Mouse (Mus musculus): ENCODE measurements around the gene Emc6. TPM values are rescaled to one million over a fixed set of nuclear protein-coding genes. Genes with fewer than 3 reads are reported as not detected.

Gene Emc6
- 10 to 100 TPM; 80.5 to 98.5 TPM for total RNA-seq (2021)
- polyA plus RNA-seq (2012; rRNA removed): 50.5 and 54.3 TPM in 2 replicates
- long read RNA-seq, transcript Emc6-201 (2 exons, 1,332 nt): major isoform, 103 of 108 reads
- long read RNA-seq, partial matches to known transcripts: 0 of 108 reads
- long read RNA-seq, other reads (novel, unspliced or antisense): 4 of 108 reads

DNA sequence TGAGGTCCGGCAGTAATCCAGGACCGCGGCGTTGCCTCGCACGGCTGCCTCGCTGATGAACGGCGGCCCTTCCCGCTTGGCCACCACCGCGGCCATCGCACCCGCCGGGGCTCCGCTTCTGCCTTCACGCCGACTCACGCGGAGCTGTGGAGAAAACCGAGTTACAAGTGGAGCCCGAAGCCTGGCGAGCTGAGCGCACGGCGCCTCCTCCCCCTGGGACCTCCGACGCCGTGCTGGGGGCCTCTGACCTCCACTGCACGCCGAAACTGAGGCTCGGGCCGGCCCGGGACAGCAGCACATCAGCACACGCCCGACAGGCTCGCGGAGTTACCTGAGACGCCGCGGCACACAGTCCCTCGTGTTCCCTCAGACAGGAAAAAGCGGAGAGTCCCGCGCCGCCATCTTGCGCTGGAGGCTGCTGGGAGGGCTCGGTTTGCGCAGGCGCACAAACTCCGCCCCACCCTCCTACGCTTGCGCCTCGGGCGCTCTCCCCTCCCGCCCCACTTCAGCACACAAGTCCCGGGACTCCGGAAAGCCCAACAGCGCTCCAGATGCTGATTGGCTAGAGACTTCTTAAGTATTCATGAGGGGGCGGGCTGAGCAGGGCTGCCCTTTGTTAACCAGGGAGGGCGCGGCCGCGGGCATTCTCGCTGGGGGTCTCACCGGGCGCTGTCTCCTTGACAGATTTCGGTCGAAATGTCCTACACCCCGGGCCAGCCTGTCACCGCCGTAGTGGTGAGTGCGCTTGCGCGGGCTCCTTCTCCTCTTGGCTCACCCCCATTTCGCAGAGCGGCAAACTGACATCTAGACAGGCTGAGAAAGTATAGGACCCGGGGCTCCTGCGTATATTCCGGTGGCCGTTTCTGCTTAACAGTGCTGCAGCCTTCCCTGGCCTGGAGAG lies at the start of gene Emc6, which contains the start of gene Tax1bp3:
TSS of gene Emc6 (minus strand) at position 430 of the 901 bp plus-strand sequence.
TSS of gene Tax1bp3 (plus strand) at position 476 of the 901 bp plus-strand sequence.
- DNase-seq: peak; percentile 97 to 98
- intact Hi-C loops (cut with DNase I): loop anchor here (1.0 kb wide), 1 partner anchor 39 kb away; the partner anchor contains the start of gene Haspin
- Histone ChIP-seq H3K4me1 (ENCODE audit: control insufficient read depth, insufficient read depth, low read length) (peaks cover 15% of the 10 kb centered on the region), H3K27me3 (ENCODE audit: control insufficient read depth, insufficient read depth, low read length) (no peaks in the 10 kb centered on the region), H3K9ac (ENCODE audit: low read depth, low read length) (peak within 1 kb of the TSS; percentile 91), H3K4me3 (peak within 1 kb of the TSS; percentile 94), H3K79me2 (replicated peaks; ENCODE audit: control insufficient read depth, insufficient read depth, low read length) (peaks cover 2% of the 10 kb centered on the region), H3K27ac (peak within 1 kb of the TSS; percentile 99), H3K36me3 (ENCODE audit: control insufficient read depth, insufficient read depth, low read length) (peaks cover 9% of the 10 kb centered on the region)
- WGBS: under 1% methylated on average over 81 of the region's 81 CpGs
- TF ChIP-seq POLR2A (IDR thresholded peaks at IDR 0.05; ENCODE audit: insufficient read depth, low read depth, low read length): peak; percentile 74
- no peak for TF ChIP-seq EP300 (IDR thresholded peaks at IDR 0.05; ENCODE audit: insufficient read depth, low read depth, low read length)

DNA sequence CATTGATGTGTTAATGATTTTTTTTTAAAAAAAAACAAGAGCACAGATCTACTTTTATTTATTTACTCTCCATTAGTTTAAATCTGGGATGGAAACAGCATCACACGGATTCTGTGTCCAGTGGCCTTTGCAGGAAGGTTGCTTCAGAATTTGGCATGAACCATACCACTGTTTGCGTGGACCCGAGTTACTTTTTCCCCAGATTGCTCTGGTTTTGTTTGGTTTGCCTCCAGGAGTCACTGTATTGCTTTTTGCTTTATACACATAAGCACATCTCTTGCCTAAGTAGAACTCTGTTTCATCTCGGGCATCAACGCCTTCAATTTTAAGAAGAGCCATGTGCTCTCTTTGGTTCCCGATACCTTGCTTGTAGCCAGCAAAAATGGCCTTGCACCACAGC lies 49.0 kb upstream of the Emc6 start:
- no peaks in the 10 kb centered on the region for H3K36me3 ChIP-seq (ENCODE audit: control insufficient read depth, insufficient read depth, low read length)
- WGBS: 80% methylated on average over 6 of the region's 6 CpGs
- TF ChIP-seq POLR2A (IDR thresholded peaks at IDR 0.05; ENCODE audit: insufficient read depth, low read depth, low read length) (no peak), CTCF (IDR thresholded peaks at IDR 0.05) (no peak), EP300 (IDR thresholded peaks at IDR 0.05; ENCODE audit: insufficient read depth, low read depth, low read length) (no peak)

DNA sequence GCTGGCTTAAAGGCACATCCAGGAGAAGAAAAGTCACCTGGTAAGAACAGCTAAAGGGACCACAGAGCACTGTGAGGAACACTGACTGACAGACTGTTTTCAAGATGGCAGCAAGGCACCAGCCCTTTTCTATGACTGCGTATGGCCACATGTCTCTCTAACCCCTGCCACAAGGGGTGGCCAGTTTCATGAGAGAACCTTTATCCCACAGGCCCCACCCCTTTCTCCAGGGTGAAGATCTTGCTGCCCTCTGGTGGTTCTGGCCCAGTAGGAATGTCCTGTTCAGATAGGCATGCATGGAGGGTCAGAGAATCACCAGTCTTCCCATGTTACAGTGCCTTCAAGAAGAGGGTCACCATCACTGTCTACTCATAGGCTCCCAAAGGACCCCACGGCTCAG lies 47.1 kb upstream of the Emc6 start:
- no peak overlapping the region for H3K4me3 ChIP-seq
- no peak overlapping the region for H3K27ac ChIP-seq
- H3K9ac ChIP-seq (ENCODE audit: low read depth, low read length): no peak overlapping the region
- H3K4me1 ChIP-seq (ENCODE audit: control insufficient read depth, insufficient read depth, low read length): no peaks in the 10 kb centered on the region
- no peaks in the 10 kb centered on the region for H3K36me3 ChIP-seq (ENCODE audit: control insufficient read depth, insufficient read depth, low read length)
- intact Hi-C loops (cut with DNase I): loop anchor here (5.0 kb wide), 1 partner anchor 58 kb away; no protein-coding TSS in a partner anchor
- H3K27me3 ChIP-seq (ENCODE audit: control insufficient read depth, insufficient read depth, low read length): no peaks in the 10 kb centered on the region
- no peaks in the 10 kb centered on the region for H3K79me2 ChIP-seq (replicated peaks; ENCODE audit: control insufficient read depth, insufficient read depth, low read length)
- TF ChIP-seq POLR2A (IDR thresholded peaks at IDR 0.05; ENCODE audit: insufficient read depth, low read depth, low read length) (no peak), EP300 (IDR thresholded peaks at IDR 0.05; ENCODE audit: insufficient read depth, low read depth, low read length) (no peak), CTCF (IDR thresholded peaks at IDR 0.05) (peak; percentile 71)
- DNase-seq: peak in 1 of 2 experiments; percentile 24
- 63% methylated on average over 2 of the region's 2 CpGs for WGBS

More for the DNA sequence above, 49.0 kb upstream of the Emc6 start:
- no peak for DNase-seq
- intact Hi-C loops (cut with DNase I): no loop called here
- Histone ChIP-seq H3K4me3 (no peak overlapping the region), H3K9ac (ENCODE audit: low read depth, low read length) (no peak overlapping the region), H3K27ac (no peak overlapping the region), H3K79me2 (replicated peaks; ENCODE audit: control insufficient read depth, insufficient read depth, low read length) (no peaks in the 10 kb centered on the region), H3K4me1 (ENCODE audit: control insufficient read depth, insufficient read depth, low read length) (no peaks in the 10 kb centered on the region), H3K27me3 (ENCODE audit: control insufficient read depth, insufficient read depth, low read length) (no peaks in the 10 kb centered on the region)

DNA sequence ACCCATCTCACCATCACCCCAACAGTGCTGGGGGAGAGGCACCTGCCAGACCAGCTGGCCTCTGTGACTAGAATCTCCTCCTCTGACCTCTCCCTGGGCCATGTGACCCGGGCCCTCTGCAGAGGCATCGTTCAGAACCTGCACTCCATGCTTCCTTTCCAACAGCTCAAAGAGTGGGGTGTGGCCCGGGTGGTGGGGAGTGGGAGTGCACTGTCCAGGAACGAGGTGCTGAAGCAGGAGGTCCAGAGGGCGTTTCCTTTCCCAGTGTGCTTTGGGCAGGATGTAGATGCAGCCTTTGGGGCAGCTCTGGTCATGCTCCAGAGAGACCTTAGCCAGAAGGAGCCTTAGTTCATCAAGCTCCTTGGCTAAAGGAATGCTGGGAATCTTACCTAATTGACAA lies 46.0 kb upstream of the Emc6 start:
- Histone ChIP-seq H3K9ac (ENCODE audit: low read depth, low read length) (no peak overlapping the region), H3K36me3 (ENCODE audit: control insufficient read depth, insufficient read depth, low read length) (no peaks in the 10 kb centered on the region), H3K4me3 (no peak overlapping the region), H3K4me1 (ENCODE audit: control insufficient read depth, insufficient read depth, low read length) (no peaks in the 10 kb centered on the region), H3K27ac (no peak overlapping the region), H3K79me2 (replicated peaks; ENCODE audit: control insufficient read depth, insufficient read depth, low read length) (no peaks in the 10 kb centered on the region), H3K27me3 (ENCODE audit: control insufficient read depth, insufficient read depth, low read length) (no peaks in the 10 kb centered on the region)
- intact Hi-C loops (cut with DNase I): loop anchor here (5.0 kb wide), 1 partner anchor 59 kb away; no protein-coding TSS in a partner anchor
- no peak for DNase-seq
- WGBS: 28% methylated on average over 5 of the region's 5 CpGs
- TF ChIP-seq CTCF (IDR thresholded peaks at IDR 0.05) (no peak), EP300 (IDR thresholded peaks at IDR 0.05; ENCODE audit: insufficient read depth, low read depth, low read length) (no peak), POLR2A (IDR thresholded peaks at IDR 0.05; ENCODE audit: insufficient read depth, low read depth, low read length) (no peak)

DNA sequence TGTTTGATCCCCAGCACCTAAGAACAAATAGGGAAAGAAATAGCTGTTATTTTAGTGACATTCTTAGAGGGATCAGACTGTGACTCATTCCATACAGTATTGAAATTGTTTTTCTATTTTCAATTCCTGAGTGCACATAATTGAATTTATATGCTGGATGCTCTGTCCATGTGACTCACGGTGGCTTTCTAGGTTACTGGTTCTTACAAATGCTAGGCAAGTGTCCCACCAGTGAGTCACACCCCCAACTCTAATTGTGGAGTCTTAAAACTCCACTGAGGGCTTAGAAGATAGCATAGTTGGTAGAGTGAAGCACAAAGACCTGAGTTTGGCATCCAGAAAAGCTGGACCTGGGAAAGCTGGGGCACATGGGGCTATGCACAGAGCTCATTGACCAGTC lies 43.8 kb upstream of the Emc6 start:
- Histone ChIP-seq H3K27me3 (ENCODE audit: control insufficient read depth, insufficient read depth, low read length) (no peaks in the 10 kb centered on the region), H3K79me2 (replicated peaks; ENCODE audit: control insufficient read depth, insufficient read depth, low read length) (no peaks in the 10 kb centered on the region), H3K9ac (ENCODE audit: low read depth, low read length) (no peak overlapping the region), H3K27ac (no peak overlapping the region), H3K4me1 (ENCODE audit: control insufficient read depth, insufficient read depth, low read length) (no peaks in the 10 kb centered on the region), H3K4me3 (no peak overlapping the region), H3K36me3 (ENCODE audit: control insufficient read depth, insufficient read depth, low read length) (no peaks in the 10 kb centered on the region)
- intact Hi-C loops (cut with DNase I): loop anchor here (5.0 kb wide), 1 partner anchor 62 kb away; no protein-coding TSS in a partner anchor
- TF ChIP-seq POLR2A (IDR thresholded peaks at IDR 0.05; ENCODE audit: insufficient read depth, low read depth, low read length) (no peak), EP300 (IDR thresholded peaks at IDR 0.05; ENCODE audit: insufficient read depth, low read depth, low read length) (no peak), CTCF (IDR thresholded peaks at IDR 0.05) (no peak)
- DNase-seq: no peak
- WGBS: 82% methylated on average over 1 of the region's 1 CpGs
